Mouse (Mus musculus): ENCODE results near the gene Kcnh2. TPM values are rescaled to one million over a fixed set of nuclear protein-coding genes. Genes with fewer than 3 reads are reported as not detected.

The Kcnh2 gene
- total RNA-seq, 2 experiments from 2014 or later = 108 to 118 TPM

DNA sequence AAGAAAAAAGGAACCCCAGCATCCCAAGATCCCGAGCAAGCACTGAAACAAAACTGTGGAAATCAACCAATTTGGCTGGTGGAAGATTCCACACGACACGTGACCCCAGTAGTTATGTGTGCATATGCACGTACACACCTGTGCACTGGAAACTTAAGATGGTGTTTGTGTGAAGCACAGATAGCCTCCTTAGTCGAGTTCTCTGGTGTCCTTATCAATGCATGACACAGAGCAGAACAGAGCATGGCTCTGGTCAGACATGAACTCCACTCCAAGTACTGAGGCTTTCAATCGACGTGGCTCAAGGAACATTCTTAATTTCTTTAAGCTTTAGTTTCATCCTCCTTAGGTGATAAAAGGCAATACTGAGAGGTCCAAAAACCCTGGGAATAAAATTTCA is 5.1 kb downstream of the Kcnh2 start:
- DNase-seq = no peak

DNA sequence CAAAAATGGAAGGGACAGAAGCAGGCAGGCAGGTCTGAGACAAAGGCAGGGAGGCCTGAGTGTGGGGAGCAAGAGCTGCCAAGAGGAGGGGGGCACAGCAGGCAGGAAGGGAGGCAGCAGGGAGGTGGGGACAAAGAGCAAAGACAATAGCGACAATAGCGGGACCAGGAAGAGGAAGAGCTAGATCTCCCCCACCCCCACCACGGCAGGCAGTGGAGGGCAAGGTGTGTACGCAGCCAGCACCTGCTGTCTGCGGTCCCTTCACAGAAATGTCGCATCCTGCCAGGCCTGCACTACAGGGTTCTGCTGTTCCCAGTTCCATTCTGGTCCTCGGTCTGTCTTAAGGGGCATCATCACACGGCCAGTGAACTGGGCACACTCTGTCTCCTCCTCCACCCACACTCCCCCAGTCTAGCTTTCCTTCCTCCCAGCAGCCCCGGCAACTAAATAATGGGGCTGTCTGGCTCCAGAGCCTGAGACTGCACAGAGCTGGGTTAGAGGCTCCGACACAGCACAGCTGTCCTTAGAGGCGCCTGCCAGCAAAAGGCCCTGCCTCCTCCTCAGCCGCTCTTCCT is 6.8 kb downstream of the Kcnh2 start:
- DNase-seq = peak; percentile 63

DNA sequence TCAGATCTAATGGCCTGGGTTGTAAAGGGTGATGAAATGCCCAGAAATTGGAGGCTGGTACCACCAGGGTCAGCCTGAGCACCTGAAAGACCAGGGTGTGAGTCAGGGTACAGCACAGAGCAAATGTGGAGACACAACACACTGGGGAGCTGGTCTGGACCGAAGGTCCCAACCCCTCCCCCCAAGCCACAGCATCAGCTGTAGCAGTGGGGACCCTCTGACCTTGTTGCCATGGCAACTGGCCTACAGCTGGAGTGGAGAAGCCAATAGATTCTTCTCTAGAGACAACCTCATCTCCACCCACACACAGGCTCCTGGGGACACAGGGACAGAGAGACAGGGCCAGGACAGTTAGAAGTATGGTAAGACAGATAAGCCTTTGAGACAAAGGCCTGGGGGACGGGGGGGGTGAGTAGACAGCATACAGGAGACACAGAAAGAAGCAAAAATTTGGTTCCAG is 7.4 kb downstream of the Kcnh2 start:
- no peak for DNase-seq

DNA sequence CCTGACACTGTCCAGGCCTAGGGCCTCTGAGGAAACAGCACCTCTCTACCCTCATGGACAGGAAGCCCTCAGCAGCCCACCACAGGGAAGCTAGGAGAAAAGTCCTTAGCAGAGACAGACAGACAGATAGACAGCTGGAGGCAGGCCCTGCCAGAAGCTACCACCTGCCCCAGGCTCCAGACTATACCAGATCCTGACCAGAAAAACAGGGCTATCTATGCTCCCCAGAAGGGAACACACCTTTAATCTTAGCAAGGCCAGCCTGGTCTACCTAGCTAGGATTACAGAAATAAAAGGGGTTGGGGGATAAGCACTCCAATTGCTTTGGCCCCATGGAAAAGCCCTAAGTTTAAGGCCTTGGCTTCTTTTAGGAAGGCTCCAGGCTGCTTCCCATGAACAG is 8.0 kb downstream of the Kcnh2 start:
- no peak for DNase-seq

DNA sequence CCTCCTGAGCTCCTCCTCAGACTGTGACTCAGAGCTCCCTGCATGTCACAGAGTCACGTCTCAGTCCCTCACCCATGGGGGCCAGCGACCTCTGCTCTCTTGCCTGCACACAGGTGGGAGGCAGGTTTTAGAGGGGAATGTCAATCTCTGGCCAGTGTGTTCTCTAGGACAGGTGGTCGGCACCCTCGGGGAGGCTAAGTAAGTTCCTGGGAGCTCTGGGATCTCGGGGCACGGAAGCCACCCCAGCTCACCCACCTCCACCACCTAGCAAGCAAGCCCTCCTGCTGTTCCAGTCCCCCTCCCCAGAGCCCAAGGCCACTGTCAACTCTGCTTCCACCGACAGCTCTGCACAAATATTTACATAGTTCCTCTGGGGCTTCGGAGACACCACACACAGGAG is 8.4 kb downstream of the Kcnh2 start:
- no peak for DNase-seq

DNA sequence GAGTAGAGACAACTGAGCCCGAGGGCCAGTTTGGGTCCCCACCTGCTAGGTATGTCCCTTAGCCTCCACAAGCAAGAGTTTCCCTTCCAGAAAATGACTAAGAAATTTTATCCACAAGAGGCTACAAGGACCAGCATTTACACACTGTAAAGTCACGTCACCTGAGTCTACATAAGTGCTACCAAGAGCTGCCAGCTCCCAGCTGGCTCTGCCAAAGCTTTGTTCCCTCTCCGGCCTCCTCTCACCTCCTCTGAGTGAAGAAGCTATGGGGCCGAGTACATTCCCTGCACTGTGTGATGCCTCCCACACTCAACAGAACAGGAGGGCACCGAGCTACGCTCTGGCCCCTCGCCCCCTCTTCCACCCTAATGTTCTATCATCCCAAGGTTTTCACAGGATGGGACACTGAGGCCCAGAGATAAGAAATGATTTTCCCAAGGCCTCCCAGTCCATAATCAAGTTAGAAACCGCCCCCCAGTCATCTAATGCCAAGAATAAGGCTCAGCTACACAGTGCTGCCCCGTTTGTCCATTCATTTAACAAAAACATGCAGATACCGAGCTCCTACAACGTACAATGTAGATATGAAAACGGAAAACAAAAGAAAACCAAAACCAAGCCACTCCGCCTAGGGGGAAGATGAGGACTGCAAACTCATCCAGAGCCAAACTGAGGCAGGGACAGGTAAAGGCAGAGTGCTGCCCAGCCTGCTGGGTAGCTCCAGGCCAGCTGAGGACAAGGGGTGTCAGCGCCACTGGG is 9.0 kb downstream of the Kcnh2 start:
- DNase-seq = no peak

DNA sequence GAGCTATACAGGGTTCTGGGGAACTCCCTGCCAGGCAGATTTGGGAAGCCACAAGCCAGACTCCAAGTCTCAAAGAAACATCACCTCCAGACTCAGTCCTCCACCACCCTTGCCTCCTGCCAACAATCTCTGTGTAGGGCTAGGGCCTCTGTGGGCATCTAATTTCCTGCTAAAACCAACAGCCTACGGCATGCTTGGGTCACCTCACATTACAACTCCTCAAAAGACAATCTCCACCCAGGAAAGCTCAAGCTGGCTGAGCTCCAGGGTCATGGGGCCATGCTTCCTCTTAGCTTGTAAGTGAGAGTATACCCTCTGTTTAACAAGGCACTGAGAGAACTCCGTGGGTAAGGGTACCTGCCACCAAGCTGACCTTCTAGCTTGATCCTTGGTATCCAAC is 13.6 kb downstream of the Kcnh2 start:
- DNase-seq = no peak

DNA sequence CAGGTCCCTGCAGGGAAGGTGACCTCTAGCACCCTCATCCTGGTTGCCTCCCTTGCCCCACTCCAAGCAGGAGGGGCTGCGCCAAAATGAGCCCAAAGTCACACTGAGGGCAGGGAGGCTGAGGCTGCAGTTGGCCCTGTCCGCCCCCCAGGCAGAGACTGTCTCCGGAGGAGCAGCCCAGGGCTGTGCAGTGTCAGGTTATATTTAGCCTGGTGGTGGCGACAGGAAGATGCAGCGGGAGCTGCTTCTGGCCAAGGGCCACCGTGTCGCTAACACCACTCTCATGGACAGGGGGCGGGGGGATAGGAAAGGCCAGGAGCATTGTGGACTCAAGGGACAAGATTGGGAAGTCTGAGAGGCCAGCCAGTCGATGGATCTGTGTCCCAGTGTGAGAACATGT is 14.0 kb downstream of the Kcnh2 start:
- DNase-seq = peak; percentile 84

DNA sequence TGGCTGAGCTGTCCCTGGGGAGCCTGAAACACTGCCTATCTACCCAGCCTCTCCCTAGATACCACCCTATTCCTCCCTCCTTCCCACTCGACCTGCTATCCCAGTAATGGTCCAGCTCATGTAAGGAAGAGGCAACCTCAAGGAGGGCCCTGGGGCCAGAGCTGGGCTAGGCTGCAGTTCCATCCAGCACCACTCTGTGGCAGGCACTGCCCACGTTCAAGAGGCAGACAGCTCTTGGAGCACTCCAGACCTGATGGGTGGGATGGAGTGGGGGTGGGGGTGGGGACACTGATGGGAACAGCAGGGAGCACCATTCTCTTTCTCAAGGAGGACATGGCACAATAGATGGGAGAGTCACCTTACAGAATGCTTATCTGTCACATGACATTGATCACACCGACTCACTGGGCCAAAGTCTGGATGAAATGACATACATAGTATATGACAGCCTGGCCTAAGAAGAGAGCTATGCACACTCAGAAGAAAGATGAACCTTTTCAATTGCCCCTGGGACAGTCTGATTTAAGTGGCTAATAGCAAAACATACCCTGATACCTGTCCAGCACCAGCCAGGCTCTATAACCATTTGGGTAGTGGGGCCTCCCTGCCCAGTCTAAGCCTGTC is 15.4 kb downstream of the Kcnh2 start:
- peak; percentile 84 for DNase-seq

DNA sequence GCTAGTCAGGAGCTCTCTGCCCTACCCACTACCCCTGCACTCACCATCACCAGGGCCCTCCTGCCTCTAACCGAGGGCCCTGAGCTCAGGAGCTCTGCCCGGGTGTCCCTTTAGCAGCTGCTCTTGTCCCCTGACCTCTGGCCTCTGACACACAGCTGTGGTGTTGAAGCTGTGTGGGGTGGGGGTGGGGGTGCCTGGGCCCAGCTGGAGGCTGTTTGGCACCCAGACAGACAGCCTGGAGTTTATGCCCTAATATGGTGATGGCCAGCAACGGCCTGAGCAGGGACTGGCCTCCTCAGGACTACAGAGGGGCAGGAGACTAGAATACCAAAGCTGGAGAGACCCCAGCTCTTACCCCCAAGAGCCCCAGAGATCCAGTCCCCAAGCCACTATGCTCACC is 16.7 kb downstream of the Kcnh2 start:
- DNase-seq = no peak

DNA sequence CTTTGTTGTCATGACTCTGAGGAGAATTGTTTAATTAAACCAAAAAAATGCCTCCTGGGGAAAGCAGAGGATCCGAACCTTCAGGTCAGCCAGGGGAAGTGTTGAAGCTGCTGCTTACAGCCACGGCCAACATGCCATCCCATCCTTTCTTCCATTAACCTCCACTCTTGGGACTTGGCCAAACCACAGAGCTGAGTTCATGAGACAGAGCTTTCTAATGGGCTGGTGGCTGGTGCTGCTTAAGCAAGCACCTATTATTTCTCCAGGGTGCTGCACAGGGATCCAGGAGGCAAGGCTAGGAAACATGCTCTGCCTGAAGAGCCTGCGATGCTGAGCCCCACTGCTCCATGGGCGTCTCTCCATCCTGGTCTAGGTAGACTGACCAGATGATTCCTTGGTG is 19.0 kb downstream of the Kcnh2 start:
- DNase-seq = no peak

DNA sequence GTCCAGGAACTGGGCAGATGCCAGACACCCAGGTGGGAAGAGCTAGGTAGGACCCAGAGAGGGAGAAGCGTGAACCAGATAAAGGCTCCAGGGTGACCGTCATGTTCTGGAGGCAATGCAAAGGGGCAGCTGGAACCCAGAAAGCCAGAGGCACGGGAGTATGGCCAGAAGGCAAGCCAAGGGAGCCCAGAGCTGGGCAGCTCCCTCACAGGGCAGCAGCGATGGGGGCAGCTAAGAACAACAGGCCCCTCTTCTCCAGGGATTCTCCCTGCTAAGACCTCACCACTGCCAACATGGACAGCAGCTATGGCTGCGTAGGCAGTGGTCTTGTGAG is 21.5 kb downstream of the Kcnh2 start:
- no peak for DNase-seq

DNA sequence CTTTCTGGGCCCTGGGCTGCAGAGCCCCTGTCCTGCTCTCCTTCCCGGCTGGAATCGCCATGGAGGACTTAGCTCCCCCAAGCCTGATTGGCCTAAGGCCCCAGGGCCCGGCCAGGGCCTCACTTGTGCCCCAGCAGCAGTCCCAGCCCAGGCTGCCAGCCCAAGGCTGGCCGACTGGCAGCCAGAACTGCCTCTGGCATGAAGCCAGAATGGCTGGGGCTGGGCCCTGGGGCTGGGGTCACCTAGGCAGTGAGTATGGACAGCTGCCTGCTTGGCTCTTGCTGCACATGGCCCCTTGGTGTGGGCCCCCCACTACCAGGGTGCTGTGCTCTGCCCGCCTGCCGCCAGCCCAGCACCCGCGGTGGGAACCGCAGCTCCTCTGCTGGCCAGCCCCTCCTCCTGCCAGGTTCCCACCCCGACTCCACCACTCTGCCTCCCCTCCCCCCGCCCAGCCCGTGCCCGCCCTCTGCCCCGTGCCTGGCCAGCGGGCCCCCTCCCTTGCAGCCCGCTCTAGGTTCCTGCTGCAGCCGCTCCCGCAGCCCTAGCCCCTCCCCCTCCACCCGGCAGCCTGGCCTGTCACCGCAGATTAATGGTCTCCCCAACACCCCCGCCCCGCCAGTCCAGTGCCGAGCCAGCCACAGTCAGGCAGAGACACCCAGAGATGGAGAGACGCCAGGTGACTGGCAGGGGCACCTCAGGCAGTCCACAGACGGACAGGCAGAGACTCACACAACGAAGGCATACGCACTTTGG is 22.0 kb downstream of the Kcnh2 start:
- DNase-seq = peak; percentile 90

DNA sequence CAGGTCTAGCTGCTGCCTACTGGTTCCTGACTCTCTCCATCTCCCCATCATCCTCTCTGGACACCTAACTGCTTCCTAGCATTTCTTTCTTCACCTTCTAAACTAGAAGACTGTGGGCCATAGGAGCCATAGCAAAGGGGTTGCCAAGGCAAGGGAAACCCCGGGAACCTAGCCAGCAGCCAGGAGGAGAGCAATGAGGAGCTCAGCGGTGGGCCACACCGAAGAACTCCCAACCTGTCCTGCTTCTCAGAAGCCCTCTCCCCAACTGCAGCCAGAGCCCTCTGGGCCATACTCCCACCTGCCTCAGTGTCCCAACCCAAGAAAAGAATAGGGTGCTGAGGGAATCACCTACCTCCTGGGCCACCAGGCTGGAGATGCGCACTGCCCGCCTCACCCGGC is 22.6 kb downstream of the Kcnh2 start:
- DNase-seq = peak; percentile 57

DNA sequence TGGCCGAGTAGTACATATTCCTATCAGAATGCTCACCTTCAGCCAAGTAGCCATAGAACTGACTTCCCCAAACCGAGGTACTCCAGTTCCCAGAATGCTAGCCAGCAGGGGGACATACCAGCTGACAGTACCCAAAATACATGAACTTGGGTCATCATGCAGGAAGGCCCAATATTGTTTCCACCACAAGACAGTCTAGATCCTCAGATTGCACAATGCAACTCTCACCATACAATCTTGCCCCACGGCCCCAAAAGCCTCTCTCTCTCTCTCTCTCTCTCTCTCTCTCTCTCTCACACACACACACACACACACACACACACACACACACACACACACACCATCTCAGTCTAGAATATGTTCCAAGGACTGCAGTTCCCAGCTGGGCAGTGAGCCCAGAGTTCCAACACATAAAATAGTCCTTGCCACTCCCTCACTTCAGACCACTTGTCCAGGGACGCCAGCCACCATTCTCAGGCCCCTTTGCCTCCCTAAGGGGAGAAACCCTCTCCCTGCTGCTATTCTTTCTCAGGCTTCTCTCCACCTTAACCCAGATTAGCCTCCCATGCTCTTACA is 24.5 kb downstream of the Kcnh2 start:
- DNase-seq = peak; percentile 80

DNA sequence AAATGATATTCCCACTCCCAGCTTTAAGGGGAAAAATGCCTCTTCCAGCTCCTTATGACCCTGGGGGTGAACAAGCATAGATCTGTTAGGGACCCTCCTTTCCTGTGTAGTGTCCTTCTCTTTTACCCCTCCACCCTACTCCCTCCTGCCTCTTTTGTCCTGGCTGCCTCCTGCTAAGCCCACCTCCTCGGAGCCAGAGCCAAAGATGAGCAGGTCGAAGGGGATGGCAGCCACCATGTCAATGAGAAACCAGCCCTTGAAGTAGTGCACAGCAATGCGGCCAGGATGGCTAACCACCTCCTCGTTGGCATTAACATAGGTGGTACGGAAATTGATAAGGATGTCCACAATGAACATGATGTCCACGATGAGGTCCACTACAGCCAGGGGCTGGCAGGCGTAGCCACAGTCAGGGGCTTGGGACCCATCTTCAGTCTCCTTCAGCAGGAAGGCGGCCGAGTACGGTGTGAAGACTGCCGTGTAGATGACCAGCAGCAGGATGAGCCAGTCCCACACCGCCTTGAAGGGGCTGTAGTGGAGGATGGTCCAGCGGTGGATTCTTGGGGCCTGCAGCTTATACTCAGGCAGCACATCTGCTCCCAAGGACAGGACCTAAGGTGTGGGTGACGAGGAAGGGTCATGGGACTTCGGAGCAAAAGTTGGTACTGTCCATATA is 25.1 kb downstream of the Kcnh2 start:
- peak; percentile 18 for DNase-seq

DNA sequence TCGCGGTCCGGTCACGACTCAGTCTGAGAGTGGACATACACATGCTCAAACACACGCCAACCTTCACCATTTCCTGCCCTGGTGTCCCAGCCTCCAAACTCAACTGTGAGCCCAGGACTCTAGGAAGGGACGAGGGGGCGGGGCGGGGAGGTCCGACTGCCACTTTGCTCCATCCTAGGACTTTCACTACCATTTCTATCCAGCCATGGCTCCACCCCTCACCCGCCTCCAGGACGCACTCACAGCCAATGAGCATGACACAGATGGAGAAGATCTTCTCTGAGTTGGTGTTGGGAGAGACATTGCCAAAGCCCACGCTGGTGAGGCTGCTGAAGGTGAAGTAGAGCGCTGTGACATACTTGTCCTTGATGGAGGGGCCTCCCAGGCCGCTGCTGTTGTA is 26.2 kb downstream of the Kcnh2 start:
- no peak for DNase-seq

DNA sequence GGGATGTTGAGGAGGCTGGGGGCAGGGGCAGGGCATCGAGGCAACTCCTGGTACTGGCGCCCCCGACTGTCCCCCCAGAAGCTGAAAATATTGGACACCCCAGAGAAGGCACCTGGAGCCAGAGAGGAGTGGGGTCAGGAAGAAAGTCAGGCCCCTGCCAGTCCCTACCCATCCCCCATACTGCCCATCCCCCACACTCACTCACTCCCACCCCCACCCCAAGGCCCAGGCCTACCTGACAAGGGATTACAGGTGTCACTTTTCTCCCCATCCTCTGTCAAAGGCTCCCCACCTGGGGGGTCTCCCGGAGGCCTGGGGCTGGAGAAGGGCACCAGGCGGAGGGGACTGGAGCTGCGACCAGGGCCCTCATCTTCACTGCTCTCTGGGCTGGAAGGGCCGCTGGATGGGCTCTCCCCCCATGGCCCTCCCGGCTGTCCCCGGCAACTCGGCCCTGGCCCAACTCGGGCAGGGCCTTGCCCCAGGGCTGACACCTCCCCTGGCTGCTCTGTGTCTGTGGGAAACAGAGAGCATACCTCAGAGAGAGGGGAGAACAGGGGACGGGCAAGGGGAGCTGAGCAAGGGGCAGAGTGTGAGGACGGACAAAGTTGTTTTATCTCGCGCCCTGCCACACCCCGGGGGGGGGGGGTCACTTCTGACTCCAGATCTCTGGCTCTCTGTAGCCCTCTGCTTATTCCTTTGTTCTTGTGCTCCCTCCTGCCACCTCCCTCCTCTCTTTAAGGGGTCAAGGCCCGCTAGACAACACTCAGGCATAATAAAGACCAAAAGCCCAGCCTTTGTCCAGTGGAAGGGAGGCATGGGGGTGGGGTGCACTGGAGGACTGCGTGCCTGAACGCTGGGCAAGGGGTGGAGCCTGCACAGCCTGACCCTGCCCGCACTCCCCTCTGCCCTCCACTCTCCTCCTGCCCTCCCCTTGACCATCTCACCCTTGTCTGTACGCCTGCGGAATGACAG is 29.4 kb downstream of the Kcnh2 start:
- no peak for DNase-seq

DNA sequence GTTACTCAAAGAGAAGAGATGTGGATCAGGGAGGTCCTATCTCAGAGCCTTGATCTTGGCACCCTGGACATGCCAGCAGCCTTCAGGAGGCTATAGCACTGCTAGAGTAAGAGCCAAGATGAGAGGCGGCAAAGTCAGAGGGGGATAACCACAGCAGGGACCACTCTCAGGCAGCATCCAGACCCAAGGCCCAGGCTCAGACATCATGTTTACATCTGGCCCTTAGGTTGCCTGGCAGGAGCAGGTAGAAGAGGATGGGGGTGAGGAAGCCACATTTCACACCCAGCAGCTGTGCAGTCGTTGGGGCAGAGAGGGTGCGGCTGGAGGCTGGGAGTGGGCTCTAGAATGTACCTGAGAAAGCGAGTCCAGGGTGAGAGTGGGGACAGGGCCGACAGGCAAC is 30.5 kb downstream of the Kcnh2 start:
- DNase-seq = no peak

DNA sequence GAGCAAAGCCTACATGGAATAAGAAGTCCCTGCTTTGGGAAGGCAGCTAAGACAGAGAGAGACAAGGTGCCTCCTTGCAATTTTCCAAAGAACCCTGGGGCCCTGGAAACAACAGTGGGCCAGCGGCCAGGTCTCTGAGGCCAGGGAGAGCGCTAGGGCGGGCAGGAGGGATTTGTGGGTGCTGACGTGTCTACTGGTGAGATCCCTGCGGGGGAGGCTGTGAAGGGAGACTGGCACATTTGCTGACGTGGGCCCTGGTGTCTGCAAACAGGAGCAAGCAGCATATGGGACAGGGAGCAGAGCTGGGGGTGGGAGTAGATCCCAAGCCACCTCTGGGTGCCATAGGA is 31.0 kb downstream of the Kcnh2 start:
- peak; percentile 76 for DNase-seq

DNA sequence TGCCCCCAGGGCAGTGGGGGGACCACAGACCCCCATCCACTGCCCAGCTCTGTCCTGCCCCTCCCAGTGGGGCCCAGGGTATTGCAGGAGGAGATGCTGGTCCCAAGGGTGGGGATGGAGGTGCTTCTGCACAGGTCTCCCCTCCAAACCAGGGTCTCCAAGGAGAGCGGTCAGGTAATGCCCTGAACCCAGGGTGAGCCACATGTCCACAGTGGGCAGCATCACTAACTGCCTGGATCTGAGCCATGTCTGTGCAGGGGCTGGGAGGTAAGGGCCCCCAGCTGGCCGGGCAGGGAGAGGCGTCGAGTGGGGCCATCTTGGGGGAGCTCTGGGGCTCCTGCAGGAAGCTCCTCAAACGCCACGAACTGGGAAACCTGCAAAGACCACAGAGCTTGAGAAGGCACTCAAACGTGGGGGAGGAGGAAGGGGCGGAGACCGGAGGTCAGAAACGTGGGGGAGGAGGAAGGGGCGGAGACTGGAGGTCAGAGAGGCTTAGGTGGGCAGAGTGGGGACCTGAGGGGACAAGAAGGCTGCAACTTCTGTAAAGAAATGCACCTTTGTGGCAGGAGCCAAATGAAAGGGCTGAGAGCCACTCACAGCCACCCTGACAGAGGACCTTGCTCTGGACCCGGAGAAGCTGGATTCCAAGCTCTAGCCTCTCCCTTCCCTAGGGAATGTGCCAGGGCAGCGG is 31.5 kb downstream of the Kcnh2 start:
- DNase-seq = no peak

All from heart, postnatal 4 days (tissue).